Mouse (Mus musculus) brain, embryonic 14.5 days (tissue): ENCODE measurements around the gene Fam196a.

Experiments
- CTCF ChIP-seq: fragments of 200-500 bp; IDR thresholded peaks from 2 replicates; pipeline ENCODE4 v1.5.1; 2012; ENCODE audit warnings: inconsistent platforms, mild to moderate bottlenecking, moderate library complexity, borderline replicate concordance; ENCODE audit not compliant: insufficient read depth, insufficient read length; ENCODE audit errors: extremely low read depth
- POLR2A ChIP-seq: fragments of 200-500 bp; IDR thresholded peaks from 2 replicates; pipeline ENCODE4 v1.6.1; 2012; ENCODE audit warnings: mild to moderate bottlenecking, inconsistent platforms, borderline replicate concordance; ENCODE audit not compliant: poor library complexity, insufficient read depth, insufficient read length, severe bottlenecking; ENCODE audit errors: extremely low read depth

DNA sequence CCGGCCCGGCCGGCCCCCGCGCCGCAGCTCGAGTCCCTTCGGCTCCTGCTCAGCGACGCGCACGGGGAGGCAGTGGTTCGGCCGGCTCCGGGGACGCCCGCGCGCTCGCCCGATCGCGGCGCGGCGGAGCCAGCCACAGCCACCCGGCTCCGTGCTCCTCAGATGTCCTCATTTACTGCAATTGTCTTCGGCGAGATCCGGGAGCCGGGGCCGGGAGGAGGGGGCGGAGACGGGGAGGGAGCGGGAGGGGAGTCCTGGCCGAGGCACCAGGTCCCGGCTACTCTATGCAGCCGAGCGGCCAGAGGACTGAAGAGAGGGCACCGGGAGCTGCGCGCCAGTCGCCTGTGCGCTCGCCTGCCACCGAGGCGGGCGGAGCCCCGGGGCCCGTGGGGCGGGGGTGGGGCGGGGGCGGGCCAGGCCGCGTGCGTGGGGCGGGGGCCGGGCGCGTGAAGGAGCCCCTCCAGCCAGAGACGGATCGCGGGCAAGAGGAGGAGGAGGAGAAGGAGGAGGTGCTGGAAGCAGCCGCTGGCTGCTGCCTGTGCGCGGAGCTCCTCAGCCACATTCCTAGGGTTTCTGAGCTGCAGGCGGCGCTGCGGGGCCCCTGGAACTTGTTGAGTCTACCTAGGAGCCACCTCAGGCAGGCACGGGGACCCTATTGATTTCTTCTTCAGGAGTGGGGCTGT lies at the start of gene Fam196a:
- TF ChIP-seq POLR2A: peak; percentile 22; the same call in 1 of the 2 replicates
- peak; percentile 43; the same call in 1 of the 2 replicates for TF ChIP-seq CTCF
